14 mouse cellular contexts compared by ENCODE assay signal in genomic region chr3:60819684-60820281, GRCm38 (mm10).
A peak's percentile ranks its signal among the peaks of the same experiment; 100 is the strongest.
DNase-seq lines count a peak whose midpoint lies in the region; ATAC-seq and TF ChIP-seq lines count a peak whose summit lies in the region.
"Had no signal": no experiment of that assay in that cellular context is flagged by ENCODE, and none has a peak within 500 bp of the region (broad histone marks: within the 10 kb centered on the region; RNA-seq: fewer than 3 reads in every experiment).

No protein-coding gene starts in this region.

- DNase-seq in embryo, embryonic 10 days (ENCODE audit: low spot score): peak; percentile 6
- DNase-seq in embryo, embryonic 9.5 days (ENCODE audit: extremely low spot score): no peak
- DNase-seq in G1E (ENCODE audit: low spot score): peak; percentile 60
- peak; percentile 5 for DNase-seq in induced T-regulatory cell, adult 2 months (ENCODE audit: low read depth)
- DNase-seq in left cerebral cortex, adult 18-20 months (ENCODE audit: low spot score in 2 of 2): no peak
- DNase-seq in kidney, postnatal 14 days: no peak
- no peak for DNase-seq in ovary, adult 18-20 months (ENCODE audit: low spot score)
- DNase-seq: adrenal gland, postnatal 10 days; cerebellum, adult 9-11 months; heart, postnatal 14 days; lung, postnatal 4 days; retina, postnatal 1 day had no signal

- H3K36me3 ChIP-seq in G1E (replicated peaks): no peaks in the 10 kb centered on the region
- H3K36me3 ChIP-seq in megakaryocyte, embryonic 14.5 days (replicated peaks; ENCODE audit: low read length): no peaks in the 10 kb centered on the region
- H3K36me3 ChIP-seq: limb, embryonic 10.5 days had no signal

- TF ChIP-seq CTCF in G1E (IDR thresholded peaks at IDR 0.05; ENCODE audit: low read depth, low read length): no peak

- no peaks in the 10 kb centered on the region for H3K27me3 ChIP-seq in G1E (ENCODE audit: insufficient read depth, low read length)
- H3K27me3 ChIP-seq in megakaryocyte, embryonic 14.5 days (replicated peaks): no peaks in the 10 kb centered on the region

- peaks cover 46% of the 10 kb centered on the region for H3K4me1 ChIP-seq in G1E (ENCODE audit: insufficient read depth, low read depth, low read length)
- H3K4me1 ChIP-seq in megakaryocyte, embryonic 14.5 days: peaks cover 81% of the 10 kb centered on the region
- H3K4me1 ChIP-seq: limb, embryonic 10.5 days had no signal

- H3K9me3 ChIP-seq in G1E (replicated peaks): no peaks in the 10 kb centered on the region
- H3K9me3 ChIP-seq in megakaryocyte, embryonic 14.5 days: no peaks in the 10 kb centered on the region
- H3K9me3 ChIP-seq: limb, embryonic 10.5 days had no signal

- ATAC-seq in G1E (ENCODE audit: extremely low read depth, insufficient number of reproducible peaks, low FRiP score, poor library complexity, severe bottlenecking): peak; percentile 84

- H3K4me3 ChIP-seq in G1E (ENCODE audit: low read depth, low read length): peak overlapping the region; percentile 14; the same call in 1 of the 2 replicates
- H3K4me3 ChIP-seq in megakaryocyte, embryonic 14.5 days (replicated peaks): peak overlapping the region; percentile 85
- H3K4me3 ChIP-seq: limb, embryonic 10.5 days had no signal

Comparison
In these comparisons a context has a peak if more than half of its experiments do, and no peak if none do; other contexts are left out.
1. DNase-seq: peak in embryo, embryonic 10 days (single experiment), G1E (single experiment) and induced T-regulatory cell, adult 2 months (single experiment); none in embryo, embryonic 9.5 days (single experiment), left cerebral cortex, adult 18-20 months (0 of 2), kidney, postnatal 14 days (single experiment) and ovary, adult 18-20 months (single experiment).